9 mouse cellular contexts compared by ENCODE assay signal in genomic region chr4:150347387-150347672, GRCm38 (mm10).
A peak's percentile ranks its signal among the peaks of the same experiment; 100 is the strongest.
DNase-seq lines count a peak whose midpoint lies in the region; ATAC-seq and TF ChIP-seq lines count a peak whose summit lies in the region.
"Had no signal": no experiment of that assay in that cellular context is flagged by ENCODE, and none has a peak within 500 bp of the region (broad histone marks: within the 10 kb centered on the region; RNA-seq: fewer than 3 reads in every experiment).

No protein-coding gene starts in this region.

- in situ Hi-C loops in CH12.LX (cut with MboI; ENCODE audit: low pct_ligation_motif_present, low pct_unique_long_range_greater_than_20kb, low sequenced_read_pairs): no loop called here

- 7% methylated on average over 2 of the region's 2 CpGs for WGBS in intestine, postnatal 0 days
- 18% methylated on average over 2 of the region's 2 CpGs for WGBS in intestine, embryonic 16.5 days
- 14% methylated on average over 2 of the region's 2 CpGs for WGBS in embryonic facial prominence, embryonic 14.5 days

- H3K4me3 ChIP-seq in intestine, postnatal 0 days (ENCODE audit: low read depth, low read length): no peak overlapping the region
- H3K4me3 ChIP-seq in intestine, embryonic 16.5 days (ENCODE audit: low read length): no peak overlapping the region
- H3K4me3 ChIP-seq in CH12.LX (replicated peaks in 1 of 3; ENCODE audit: low read depth in 2 of 3, low read length in 2 of 3, poor library complexity in 1 of 3): no peak overlapping the region
- no peak overlapping the region for H3K4me3 ChIP-seq in embryonic facial prominence, embryonic 14.5 days (ENCODE audit: low read depth, low read length)
- H3K4me3 ChIP-seq: lung, embryonic 15.5 days had no signal

- no peak overlapping the region for H3K9ac ChIP-seq in intestine, postnatal 0 days (ENCODE audit: low read depth, low read length)
- no peak overlapping the region for H3K9ac ChIP-seq in intestine, embryonic 16.5 days (ENCODE audit: low read depth, low read length)
- no peak overlapping the region for H3K9ac ChIP-seq in CH12.LX (ENCODE audit: insufficient read depth, low read depth)
- no peak overlapping the region for H3K9ac ChIP-seq in embryonic facial prominence, embryonic 14.5 days (ENCODE audit: low read depth, low read length)
- H3K9ac ChIP-seq: lung, embryonic 15.5 days had no signal

- TF ChIP-seq EP300 in CH12.LX (IDR thresholded peaks at IDR 0.05; ENCODE audit: low read length): no peak

- H3K27ac ChIP-seq in intestine, postnatal 0 days (ENCODE audit: low read depth, low read length): no peak overlapping the region
- H3K27ac ChIP-seq in intestine, embryonic 16.5 days (ENCODE audit: low read length): no peak overlapping the region
- no peak overlapping the region for H3K27ac ChIP-seq in CH12.LX (ENCODE audit: insufficient read depth, low read depth)
- H3K27ac ChIP-seq in embryonic facial prominence, embryonic 14.5 days (replicated peaks; ENCODE audit: low read depth, low read length): no peak overlapping the region
- H3K27ac ChIP-seq: lung, embryonic 15.5 days had no signal

- H3K79me2 ChIP-seq in CH12.LX (replicated peaks; ENCODE audit: control insufficient read depth, extremely low read depth, insufficient read depth, poor library complexity, severe bottlenecking): peaks cover 14% of the 10 kb centered on the region; the same call in 1 of the 2 replicates

- no peaks in the 10 kb centered on the region for H3K9me3 ChIP-seq in intestine, postnatal 0 days (ENCODE audit: control insufficient read depth)
- H3K9me3 ChIP-seq in intestine, embryonic 16.5 days (ENCODE audit: control insufficient read depth, low read length): no peaks in the 10 kb centered on the region
- no peaks in the 10 kb centered on the region for H3K9me3 ChIP-seq in CH12.LX (replicated peaks; ENCODE audit: low read length)
- H3K9me3 ChIP-seq in embryonic facial prominence, embryonic 14.5 days (ENCODE audit: control insufficient read depth, low read length): no peaks in the 10 kb centered on the region
- H3K9me3 ChIP-seq: lung, embryonic 15.5 days had no signal

- peaks cover 11% of the 10 kb centered on the region; the same call in 1 of the 2 replicates for H3K4me1 ChIP-seq in intestine, postnatal 0 days (replicated peaks; ENCODE audit: control insufficient read depth, insufficient read depth, low read length)
- peaks cover 32% of the 10 kb centered on the region for H3K4me1 ChIP-seq in intestine, embryonic 16.5 days (ENCODE audit: control insufficient read depth, insufficient read depth, low read length)
- peaks cover 5 to 35% of the 10 kb centered on the region in 2 experiments; a peak in 3 of 4 replicates for H3K4me1 ChIP-seq in CH12.LX (ENCODE audit: control insufficient read depth in 1 of 2, insufficient read depth in 2 of 2)
- H3K4me1 ChIP-seq in embryonic facial prominence, embryonic 14.5 days (ENCODE audit: control insufficient read depth, insufficient read depth, low read length): peaks cover 3% of the 10 kb centered on the region; the same call in 1 of the 2 replicates

- ATAC-seq in intestine, postnatal 0 days: no peak
- no peak for ATAC-seq in intestine, embryonic 16.5 days
- ATAC-seq in embryonic facial prominence, embryonic 14.5 days (ENCODE audit: low read depth): no peak

- peak; percentile 79 for TF ChIP-seq CTCF in intestine, postnatal 0 days (IDR thresholded peaks at IDR 0.05; ENCODE audit: low read depth)
- peak; percentile 16 to 87; a peak in 2 of 4 replicates for TF ChIP-seq CTCF in CH12.LX (conservative IDR thresholded peaks at IDR 0.05 in 1 of 2, IDR thresholded peaks at IDR 0.05 in 1 of 2; ENCODE audit: low read depth in 2 of 2, low read length in 2 of 2)

- no peaks in the 10 kb centered on the region for H3K27me3 ChIP-seq in intestine, postnatal 0 days (replicated peaks; ENCODE audit: control insufficient read depth, insufficient read depth, low read length)
- no peaks in the 10 kb centered on the region for H3K27me3 ChIP-seq in intestine, embryonic 16.5 days (replicated peaks; ENCODE audit: control insufficient read depth, insufficient read depth, low read length)
- no peaks in the 10 kb centered on the region for H3K27me3 ChIP-seq in CH12.LX (replicated peaks)
- no peaks in the 10 kb centered on the region for H3K27me3 ChIP-seq in embryonic facial prominence, embryonic 14.5 days (replicated peaks; ENCODE audit: control insufficient read depth, insufficient read depth, low read length)
- H3K27me3 ChIP-seq: lung, embryonic 15.5 days had no signal

- no peaks in the 10 kb centered on the region for H3K36me3 ChIP-seq in intestine, postnatal 0 days (ENCODE audit: control insufficient read depth, insufficient read depth)
- no peaks in the 10 kb centered on the region for H3K36me3 ChIP-seq in intestine, embryonic 16.5 days (ENCODE audit: control insufficient read depth, insufficient read depth, low read length)
- H3K36me3 ChIP-seq in CH12.LX (replicated peaks in 1 of 2; ENCODE audit: control insufficient read depth in 1 of 2, insufficient read depth in 1 of 2, low read length in 1 of 2): peaks cover 0 to 4% of the 10 kb centered on the region in 2 experiments
- no peaks in the 10 kb centered on the region for H3K36me3 ChIP-seq in embryonic facial prominence, embryonic 14.5 days (ENCODE audit: control insufficient read depth, insufficient read depth, low read length)
- H3K36me3 ChIP-seq: lung, embryonic 15.5 days had no signal

- DNase-seq in 3T3-L1 (ENCODE audit: low read depth, low spot score): peak; percentile 56
- no peak for DNase-seq in CH12.LX (ENCODE audit: extremely low read depth)
- peak; percentile 56 for DNase-seq in embryonic facial prominence, embryonic 14.5 days (ENCODE audit: low spot score)
- DNase-seq in adrenal gland, adult 18-20 months (ENCODE audit: low spot score in 2 of 2): no peak
- DNase-seq in spleen, postnatal 14 days (ENCODE audit: low spot score in 2 of 2): no peak
- DNase-seq in gastrocnemius, postnatal 4 days (ENCODE audit: low spot score in 2 of 2): no peak

- H3K4me2 ChIP-seq in intestine, postnatal 0 days (replicated peaks; ENCODE audit: low read depth): no peak overlapping the region
- no peak overlapping the region for H3K4me2 ChIP-seq in intestine, embryonic 16.5 days (ENCODE audit: low read depth, low read length)
- no peak overlapping the region for H3K4me2 ChIP-seq in CH12.LX (ENCODE audit: insufficient read depth, low read depth, poor library complexity, severe bottlenecking)
- no peak overlapping the region for H3K4me2 ChIP-seq in embryonic facial prominence, embryonic 14.5 days (ENCODE audit: low read depth, low read length)
- H3K4me2 ChIP-seq: lung, embryonic 15.5 days had no signal

- no peak for TF ChIP-seq POLR2A in CH12.LX (IDR thresholded peaks at IDR 0.05; ENCODE audit: low read depth, low read length)

- dilution Hi-C loops in CH12.LX (cut with MboI; ENCODE audit: extremely low pct_ligation_motif_present, extremely low pct_unique_long_range_greater_than_20kb, low sequenced_read_pairs): no loop called here

- TF ChIP-seq RAD21 in CH12.LX (IDR thresholded peaks at IDR 0.05; ENCODE audit: low read depth, low read length): peak; percentile 95

TF ChIP-seq in CH12.LX, 34 proteins besides CTCF, POLR2A, EP300 and RAD21:
- TF ChIP-seq HCFC1 (IDR thresholded peaks at IDR 0.05; ENCODE audit: low read depth, low read length): no peak
- TF ChIP-seq ZKSCAN1 (IDR thresholded peaks at IDR 0.05; ENCODE audit: borderline replicate concordance, low read depth, low read length): no peak
- no peak for TF ChIP-seq BHLHE40 (IDR thresholded peaks at IDR 0.05; ENCODE audit: low read depth, low read length)
- TF ChIP-seq UBTF (IDR thresholded peaks at IDR 0.05; ENCODE audit: low read depth, low read length): no peak
- TF ChIP-seq SIN3A (IDR thresholded peaks at IDR 0.05; ENCODE audit: low read length): no peak
- peak; percentile 81 for TF ChIP-seq SMC3 (IDR thresholded peaks at IDR 0.05; ENCODE audit: low read depth, low read length)
- TF ChIP-seq ZNF384 (IDR thresholded peaks at IDR 0.05; ENCODE audit: low read depth, low read length): no peak
- TF ChIP-seq MAFK (IDR thresholded peaks at IDR 0.05; ENCODE audit: insufficient replicate concordance, low read length): no peak
- TF ChIP-seq NELFE (IDR thresholded peaks at IDR 0.05; ENCODE audit: low read depth, low read length): no peak
- TF ChIP-seq ZC3H11A (IDR thresholded peaks at IDR 0.05; ENCODE audit: low read depth, low read length): peak; percentile 30; the same call in 1 of the 2 replicates
- TF ChIP-seq MAX (IDR thresholded peaks at IDR 0.05; ENCODE audit: low read length): no peak
- TF ChIP-seq IRF4 (IDR thresholded peaks at IDR 0.05; ENCODE audit: low read depth, low read length): no peak
- no peak for TF ChIP-seq CHD2 (IDR thresholded peaks at IDR 0.05; ENCODE audit: low read length)

Comparison
In these comparisons a context has a peak if more than half of its experiments do, and no peak if none do; other contexts are left out.
1. DNase-seq: peak in 3T3-L1 (single experiment) and embryonic facial prominence, embryonic 14.5 days (single experiment); none in CH12.LX (single experiment), adrenal gland, adult 18-20 months (0 of 2), spleen, postnatal 14 days (0 of 2) and gastrocnemius, postnatal 4 days (0 of 2).